Mouse (Mus musculus) embryonic facial prominence, embryonic 10.5 days (tissue): ENCODE results near the gene Arpc1a. TPM values are rescaled to one million over a fixed set of nuclear protein-coding genes. Genes with fewer than 3 reads are reported as not detected.
"Not testable (repeated sequence)": the region's sequence is repeated elsewhere in the genome, so short reads cannot be mapped to it uniquely, and the experiment has no call there.

Experiments used
- DNase-seq: peaks from one replicate; pipeline ENCODE4 v3.0.0-alpha.2; 2017; ENCODE audit warnings: low spot score
- H3K27ac ChIP-seq: fragments of 300-500 bp; sonication (generic); replicated peaks from 2 replicates; pipeline ENCODE4 v1.5.1; 2016; ENCODE audit warnings: mild to moderate bottlenecking
- H3K27me3 ChIP-seq: fragments of 300-500 bp; sonication (generic); replicated peaks from 2 replicates; pipeline ENCODE4 v1.6.1; 2016; ENCODE audit warnings: low read depth, mild to moderate bottlenecking; ENCODE audit not compliant: poor library complexity, severe bottlenecking
- H3K36me3 ChIP-seq: fragments of 300-500 bp; sonication (generic); replicated peaks from 2 replicates; pipeline ENCODE4 v1.6.1; 2016; ENCODE audit warnings: mild to moderate bottlenecking, moderate library complexity
- H3K4me1 ChIP-seq: fragments of 300-500 bp; sonication (generic); 2 replicates; pipeline ENCODE4 v1.6.1; 2016
- H3K4me3 ChIP-seq: fragments of 300-500 bp; sonication (generic); 2 replicates; pipeline ENCODE4 v1.5.1; 2016; ENCODE audit warnings: mild to moderate bottlenecking, moderate library complexity
- H3K9me3 ChIP-seq: fragments of 300-500 bp; sonication (generic); 2 replicates; pipeline ENCODE4 v1.6.1; 2016; ENCODE audit warnings: mild to moderate bottlenecking
- WGBS: fragments of 180-500 bp; shearing (Covaris S2); methylation state at CpG from one replicate; pipeline ENCODE4 v1.1.7; 2016; 5-methylcytosine and 5-hydroxymethylcytosine counted together
- polyA plus RNA-seq: library from polyadenylated mRNA; unstranded; fragments of >200 nt; fragmentation: Nextera tagmentation; extraction: Ambion mirVana; gene quantifications from 2 replicates; pipeline ENCODE4 v1.2.1, GENCODE M21; 2016

Arpc1a gene
- 122 and 129 TPM in 2 replicates for polyA plus RNA-seq

DNA sequence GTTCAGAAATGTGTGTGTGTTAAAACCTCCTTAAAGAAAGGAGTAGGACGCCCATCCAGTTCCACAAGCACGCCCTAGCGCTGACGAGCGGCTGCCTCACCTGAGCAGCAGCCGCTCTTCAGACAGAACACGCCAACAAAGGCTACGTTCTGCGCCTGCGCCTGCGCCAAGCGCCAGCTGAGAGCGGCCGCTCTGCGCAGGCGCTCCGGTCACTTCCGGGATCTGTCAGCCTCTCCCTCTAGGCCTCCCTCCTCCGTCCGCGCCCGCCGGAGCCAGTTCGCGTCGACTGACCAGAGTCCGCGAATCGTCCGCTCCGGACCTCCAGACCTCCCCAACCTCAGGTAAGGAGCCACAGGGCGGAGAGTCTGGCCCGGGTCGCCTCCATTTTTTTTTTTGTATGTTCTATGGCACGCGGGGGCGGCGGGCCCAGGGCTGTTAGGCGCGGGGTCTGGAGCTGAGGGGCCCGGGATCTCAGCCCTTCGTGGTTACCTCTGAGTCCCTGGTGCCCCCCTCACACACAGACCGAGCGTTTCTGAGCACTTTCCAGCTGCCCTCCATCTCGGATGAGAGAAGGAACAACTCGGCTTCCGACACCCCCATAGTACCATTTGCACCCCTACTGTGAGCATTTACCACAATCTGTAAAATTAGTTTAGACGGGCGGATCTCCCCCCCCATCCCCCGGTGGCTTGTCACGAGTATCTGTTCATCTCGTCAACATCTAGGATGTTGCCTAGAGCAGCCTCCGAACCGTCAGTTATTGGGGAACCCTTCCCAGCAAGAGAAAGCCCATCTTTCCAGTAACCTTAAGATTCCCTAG is at the start of gene Arpc1a, which contains the start of gene Kpna7:
TSS of gene Arpc1a (plus strand) at position 199 of the 820 bp plus-strand sequence.
TSS of gene Kpna7 (minus strand) at position 399 of the 820 bp plus-strand sequence.
- DNase-seq = peak; percentile 96
- 1% methylated on average over 54 of the region's 54 CpGs for WGBS

GRCm38 (mm10) chr5:145041628-145042027 is 42.0 kb upstream of the Arpc1a start:
- H3K36me3 ChIP-seq = no peaks in the 10 kb centered on the region
- 49% methylated on average over 4 of the region's 4 CpGs for WGBS
- H3K4me3 ChIP-seq = no peak overlapping the region
- no peaks in the 10 kb centered on the region for H3K9me3 ChIP-seq
- H3K27ac ChIP-seq = no peak overlapping the region
- DNase-seq = peak; percentile 30
- H3K4me1 ChIP-seq = no peaks in the 10 kb centered on the region
- no peaks in the 10 kb centered on the region for H3K27me3 ChIP-seq

More for the DNA sequence above, at the start of gene Arpc1a, which contains the start of gene Kpna7:
- Histone ChIP-seq H3K4me1 (peaks cover 12% of the 10 kb centered on the region), H3K9me3 (no peaks in the 10 kb centered on the region), H3K36me3 (peaks cover 27% of the 10 kb centered on the region), H3K27ac (peak within 1 kb of the TSS; percentile 88), H3K27me3 (no peaks in the 10 kb centered on the region), H3K4me3 (peak within 1 kb of the TSS; percentile 85)

DNA sequence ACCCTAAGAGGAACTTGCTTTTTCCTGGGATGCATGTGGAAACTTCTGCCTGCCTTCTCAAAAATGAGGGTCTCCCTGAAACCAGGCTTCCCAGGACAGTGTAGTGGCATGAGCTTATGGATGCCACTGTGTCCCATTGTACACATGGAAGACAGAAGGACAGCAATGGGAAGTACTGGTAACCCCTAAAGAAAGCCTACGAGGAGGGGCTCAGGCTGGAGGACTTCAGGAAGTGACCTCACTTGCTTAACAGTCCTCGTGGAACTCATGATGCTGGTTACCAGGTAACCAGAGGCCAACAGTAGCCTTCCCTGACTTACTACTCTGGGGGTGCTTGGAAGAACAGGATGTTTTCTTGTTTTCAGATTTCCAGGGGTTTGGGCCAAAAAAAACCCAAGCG is 40.9 kb upstream of the Arpc1a start, which contains the start of gene 1700018F24Rik:
TSS of gene 1700018F24Rik (plus strand) at position 301 of the 400 bp plus-strand sequence.
- not testable (repeated sequence) for H3K27me3 ChIP-seq, H3K27ac ChIP-seq, DNase-seq, H3K4me3 ChIP-seq, H3K36me3 ChIP-seq, H3K4me1 ChIP-seq, H3K9me3 ChIP-seq
- WGBS = 76% methylated on average over 3 of the region's 3 CpGs

DNA sequence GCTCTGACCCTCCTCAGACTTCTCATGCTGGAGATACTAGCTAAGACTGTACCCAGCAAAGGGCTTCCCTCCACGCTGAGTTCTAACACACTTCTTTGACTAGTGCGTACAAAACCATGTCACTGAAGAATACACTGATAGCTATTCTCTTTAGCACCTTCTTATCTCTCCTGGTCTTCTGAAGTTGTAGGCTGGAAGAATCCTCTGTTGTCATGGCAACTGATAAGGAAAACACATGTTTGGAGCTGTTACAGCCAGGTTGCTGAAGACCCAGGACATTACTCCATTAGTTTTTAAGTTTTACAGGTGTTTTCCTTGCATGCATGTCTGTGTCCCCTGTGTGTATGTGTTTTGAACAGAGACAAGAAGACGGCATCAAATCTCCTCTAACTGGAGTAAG is 29.4 kb upstream of the Arpc1a start:
- H3K4me1 ChIP-seq, H3K27ac ChIP-seq, DNase-seq, H3K4me3 ChIP-seq, H3K9me3 ChIP-seq, H3K27me3 ChIP-seq, H3K36me3 ChIP-seq: not testable (repeated sequence)
- 87% methylated on average over 3 of the region's 3 CpGs for WGBS

GRCm38 (mm10) chr5:145057907-145058306 is 25.7 kb upstream of the Arpc1a start:
- no peak overlapping the region for H3K27ac ChIP-seq
- H3K4me3 ChIP-seq = no peak overlapping the region
- no peak for DNase-seq
- WGBS = 81% methylated on average over 8 of the region's 8 CpGs
- H3K9me3 ChIP-seq = no peaks in the 10 kb centered on the region
- H3K4me1 ChIP-seq = no peaks in the 10 kb centered on the region
- no peaks in the 10 kb centered on the region for H3K36me3 ChIP-seq
- H3K27me3 ChIP-seq = no peaks in the 10 kb centered on the region

- no peaks in the 10 kb centered on the region for H3K36me3 ChIP-seq
- no peak overlapping the region for H3K27ac ChIP-seq
- H3K4me1 ChIP-seq = no peaks in the 10 kb centered on the region
- no peak overlapping the region for H3K4me3 ChIP-seq
- H3K9me3 ChIP-seq = no peaks in the 10 kb centered on the region
- WGBS = 89% methylated on average over 7 of the region's 7 CpGs
- no peak for DNase-seq
- H3K27me3 ChIP-seq = no peaks in the 10 kb centered on the region
Observed at GRCm38 (mm10) chr5:145058722-145059121, 24.9 kb upstream of the Arpc1a start.

- no peak for DNase-seq
- Histone ChIP-seq H3K36me3 (no peaks in the 10 kb centered on the region), H3K4me1 (no peaks in the 10 kb centered on the region), H3K9me3 (no peaks in the 10 kb centered on the region), H3K4me3 (no peak overlapping the region), H3K27me3 (no peaks in the 10 kb centered on the region), H3K27ac (no peak overlapping the region)
- WGBS = 68% methylated on average over 2 of the region's 2 CpGs
Observed at GRCm38 (mm10) chr5:145059524-145059923, 24.1 kb upstream of the Arpc1a start.

DNA sequence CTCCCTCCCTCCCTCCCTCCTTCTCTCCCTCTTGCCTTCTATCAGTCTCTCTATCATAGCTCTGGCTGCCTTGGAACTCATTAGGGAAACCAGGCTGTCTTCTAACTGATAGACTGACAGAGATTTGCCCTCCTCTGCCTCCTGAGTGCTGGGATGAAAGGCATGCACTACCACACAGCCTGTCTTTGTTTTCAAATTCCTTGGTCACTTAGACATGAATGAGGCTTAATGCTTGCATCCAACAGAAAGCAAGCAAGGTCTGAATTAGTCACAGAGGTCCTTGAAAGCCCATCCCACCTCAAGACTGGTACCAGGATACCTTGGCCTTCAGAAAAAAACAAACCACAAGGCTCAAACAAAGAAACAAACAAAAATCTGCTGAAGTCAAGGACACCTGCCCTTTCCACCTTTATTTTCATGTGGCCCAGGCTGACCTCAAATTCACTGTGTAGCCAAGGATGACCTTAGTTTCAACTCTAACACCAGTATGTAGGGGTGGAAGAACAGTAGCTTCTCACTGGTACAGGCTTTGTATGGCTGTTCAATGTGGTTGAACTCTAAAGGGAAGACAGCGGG is 18.8 kb upstream of the Arpc1a start:
- Histone ChIP-seq H3K36me3 (no peaks in the 10 kb centered on the region), H3K9me3 (no peaks in the 10 kb centered on the region), H3K4me3 (no peak overlapping the region), H3K27me3 (no peaks in the 10 kb centered on the region), H3K4me1 (no peaks in the 10 kb centered on the region), H3K27ac (no peak overlapping the region)
- DNase-seq = no peak
- 94% methylated on average over 1 of the region's 1 CpGs for WGBS

DNA sequence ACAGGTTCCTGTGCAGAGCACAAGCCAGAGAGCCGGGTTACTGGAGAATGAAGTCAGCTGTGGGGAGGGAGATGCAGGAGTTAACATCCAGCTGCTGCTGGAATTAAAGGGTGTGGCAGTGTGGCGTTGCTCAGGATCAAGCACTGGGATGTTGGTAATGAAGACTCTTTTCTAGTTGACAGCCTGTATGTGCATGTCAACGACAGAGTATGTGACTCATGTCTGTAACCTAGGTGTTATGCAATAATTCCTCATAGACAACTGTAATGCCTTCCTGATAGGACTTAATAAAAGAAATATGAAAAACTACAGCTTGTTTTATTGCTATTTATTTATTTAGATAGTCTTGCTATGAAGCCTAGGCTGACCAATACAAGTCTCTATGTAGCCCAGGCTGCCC is 14.8 kb upstream of the Arpc1a start:
- Histone ChIP-seq H3K27me3 (no peaks in the 10 kb centered on the region), H3K27ac (no peak overlapping the region), H3K36me3 (no peaks in the 10 kb centered on the region), H3K4me3 (no peak overlapping the region), H3K9me3 (no peaks in the 10 kb centered on the region), H3K4me1 (no peaks in the 10 kb centered on the region)
- WGBS = 65% methylated on average over 3 of the region's 3 CpGs
- DNase-seq = no peak

GRCm38 (mm10) chr5:145069707-145070106 is 13.9 kb upstream of the Arpc1a start:
- Histone ChIP-seq H3K27me3 (no peaks in the 10 kb centered on the region), H3K4me3 (no peak overlapping the region), H3K27ac (no peak overlapping the region), H3K36me3 (no peaks in the 10 kb centered on the region), H3K9me3 (no peaks in the 10 kb centered on the region), H3K4me1 (0 out of 2 replicates have a peak, but pooled peaks cover 2% of the 10 kb centered on the region)
- DNase-seq = peak; percentile 79
- WGBS = 1% methylated on average over 5 of the region's 5 CpGs

- 54% methylated on average over 6 of the region's 6 CpGs for WGBS
- Histone ChIP-seq H3K4me1 (0 out of 2 replicates have a peak, but pooled peaks cover 6% of the 10 kb centered on the region), H3K27ac (no peak overlapping the region), H3K27me3 (no peaks in the 10 kb centered on the region), H3K9me3 (no peaks in the 10 kb centered on the region), H3K4me3 (no peak overlapping the region), H3K36me3 (no peaks in the 10 kb centered on the region)
- peak; percentile 34 for DNase-seq
Observed at GRCm38 (mm10) chr5:145071342-145071741, 12.3 kb upstream of the Arpc1a start.

GRCm38 (mm10) chr5:145075081-145075480 is 8.5 kb upstream of the Arpc1a start:
- no peak overlapping the region for H3K4me3 ChIP-seq
- no peak for DNase-seq
- H3K27ac ChIP-seq = no peak overlapping the region
- H3K36me3 ChIP-seq = no peaks in the 10 kb centered on the region
- 0 out of 2 replicates have a peak, but pooled peaks cover 6% of the 10 kb centered on the region for H3K4me1 ChIP-seq
- H3K27me3 ChIP-seq = no peaks in the 10 kb centered on the region
- WGBS = 59% methylated on average over 3 of the region's 3 CpGs
- no peaks in the 10 kb centered on the region for H3K9me3 ChIP-seq
